Mouse (Mus musculus) heart, postnatal 14 days (tissue): ENCODE data around the gene Junb. TPM values are rescaled to one million over a fixed set of nuclear protein-coding genes. Genes with fewer than 3 reads are reported as not detected.

Source experiments
- DNase-seq, 2 experiments: peaks; one replicate each; pipeline ENCODE4 v3.0.0; 2021 to 2022
- intact Hi-C: fragments of 180-260 bp; cut with DNase I; formaldehyde crosslinking; loops from one replicate; pipeline ENCODE4 v1.15.1; 2025
- long read RNA-seq, 2 experiments: library from polyadenylated mRNA; stranded (forward); transcript quantifications; one replicate each; pipeline ENCODE4 v2.0.0; 2021
- total RNA-seq, 2 experiments: library from RNA; stranded (reverse); gene quantifications; 2 replicates each; pipeline ENCODE4 v1.2.3; 2021

The Junb gene
- 10 to 100 TPM; 11.2 to 13.9 TPM for total RNA-seq
- long read RNA-seq, experiment 1, transcript Junb-201 (1 exons, 1,809 nt) = major isoform, 66 of 66 reads
- long read RNA-seq, experiment 1, partial matches to known transcripts = 0 of 66 reads
- long read RNA-seq, experiment 1, other reads (novel, unspliced or antisense) = 0 of 66 reads
- long read RNA-seq, experiment 2, transcript Junb-201 (1 exons, 1,809 nt) = major isoform, 24 of 24 reads
- long read RNA-seq, experiment 2, partial matches to known transcripts = 0 of 24 reads
- long read RNA-seq, experiment 2, other reads (novel, unspliced or antisense) = 0 of 24 reads

DNA sequence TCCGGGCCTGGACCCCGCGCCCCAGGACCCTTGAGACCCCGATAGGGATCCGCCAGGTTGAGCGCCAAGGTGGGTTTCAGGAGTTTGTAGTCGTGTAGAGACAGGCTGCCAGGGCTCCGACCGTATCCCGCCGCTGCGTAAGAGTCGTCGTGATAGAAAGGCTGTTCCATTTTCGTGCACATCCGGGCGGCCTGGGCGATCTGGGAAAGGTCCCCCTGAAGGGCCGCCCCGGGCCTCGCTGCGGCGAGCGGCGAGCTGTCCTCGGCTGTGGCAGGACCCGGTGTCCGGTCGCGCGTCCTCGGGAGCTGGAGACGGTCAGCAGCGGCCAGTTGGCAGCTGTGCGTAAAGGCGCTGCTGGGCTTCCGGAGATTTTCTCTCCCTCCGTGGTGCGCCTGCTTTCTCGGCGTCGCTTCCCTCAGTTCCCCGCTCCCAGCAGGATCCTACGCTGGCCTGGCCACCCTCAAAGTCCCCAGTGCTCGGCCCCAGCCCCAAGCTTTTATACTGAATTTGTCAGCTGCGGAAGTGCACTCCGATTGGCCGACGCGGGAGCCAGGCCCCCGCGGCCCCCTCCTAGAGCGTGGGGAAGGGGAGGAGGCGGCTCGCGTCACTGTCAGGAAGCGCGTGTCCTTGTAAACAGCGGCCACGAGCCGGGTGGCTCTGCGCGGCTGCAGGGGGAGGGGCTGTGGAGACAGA, at the start of gene Junb:
TSS of gene Junb (minus strand) at position 471 of the 693 bp plus-strand sequence.
- peak; percentile 95 to 96 for DNase-seq
- intact Hi-C loops = no loop called here

DNA sequence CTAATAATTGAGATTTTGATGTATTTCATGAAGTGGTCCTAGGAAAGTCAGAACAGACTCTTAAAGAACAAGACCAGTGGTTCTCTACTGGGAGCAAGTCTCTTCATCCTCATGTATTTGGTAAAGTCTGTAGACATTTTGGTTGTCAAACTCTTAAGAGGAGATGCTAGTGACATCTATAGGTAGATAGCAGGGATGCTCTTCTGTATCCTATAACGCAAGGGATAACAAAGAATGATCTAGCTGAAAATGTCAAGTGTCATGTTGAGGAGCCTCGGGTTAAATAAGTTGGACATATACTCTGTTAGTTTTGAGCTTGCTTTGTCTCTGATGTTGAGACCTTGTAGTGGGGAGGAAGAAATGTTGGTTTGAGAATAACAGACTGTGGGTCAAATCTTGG, 49.4 kb upstream of the Junb start:
- DNase-seq = no peak
- intact Hi-C loops = no loop called here

- intact Hi-C loops = no loop called here
- DNase-seq = no peak
Measured at GRCm38 (mm10) chr8:85027516-85027855, 49.0 kb upstream of the Junb start.

DNA sequence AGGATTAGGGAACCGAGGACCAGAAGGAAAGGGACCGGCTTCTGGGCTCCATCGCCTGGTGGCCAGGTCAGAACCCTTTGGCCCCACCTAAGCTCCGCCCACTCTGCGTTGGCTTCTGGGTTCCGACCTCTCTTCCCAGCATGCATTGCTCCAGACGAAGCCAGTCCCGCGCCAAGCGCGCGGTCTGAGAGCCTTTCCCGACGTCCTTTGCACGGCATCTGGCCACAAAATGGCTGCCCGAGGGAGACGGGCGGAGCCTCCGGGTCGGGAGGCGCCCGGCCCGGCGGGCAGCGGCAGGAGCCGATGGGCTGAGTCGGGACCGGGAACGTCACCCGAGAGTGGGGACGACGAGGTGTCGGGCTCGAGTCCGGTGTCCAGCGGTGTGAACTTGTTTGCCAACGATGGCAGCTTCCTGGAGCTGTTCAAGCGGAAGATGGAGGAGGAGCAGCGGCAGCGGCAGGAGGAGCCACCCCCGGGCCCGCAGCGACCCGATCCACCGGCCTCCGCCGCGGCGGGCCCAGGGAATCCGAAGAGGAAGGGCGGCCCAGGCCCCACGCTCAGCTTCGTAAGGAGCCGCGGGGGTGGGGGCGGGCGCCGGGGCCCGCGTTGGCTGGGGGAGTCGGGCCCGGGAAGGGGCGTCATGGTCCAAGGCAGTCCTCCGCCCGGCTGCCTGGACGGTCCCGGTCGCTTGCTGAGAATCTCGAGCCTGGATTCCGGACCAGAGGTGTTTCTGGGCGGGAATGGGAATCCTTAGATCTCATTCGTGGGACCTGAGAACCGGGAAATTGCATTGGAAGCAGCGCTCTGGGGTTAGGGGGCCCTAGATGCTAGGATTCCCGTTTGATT, 48.4 kb upstream of the Junb start, which contains the start of gene Trir:
TSS of gene Trir (plus strand) at position 154 of the 846 bp plus-strand sequence.
- intact Hi-C loops = no loop called here
- peak; percentile 97 to 98 for DNase-seq

DNA sequence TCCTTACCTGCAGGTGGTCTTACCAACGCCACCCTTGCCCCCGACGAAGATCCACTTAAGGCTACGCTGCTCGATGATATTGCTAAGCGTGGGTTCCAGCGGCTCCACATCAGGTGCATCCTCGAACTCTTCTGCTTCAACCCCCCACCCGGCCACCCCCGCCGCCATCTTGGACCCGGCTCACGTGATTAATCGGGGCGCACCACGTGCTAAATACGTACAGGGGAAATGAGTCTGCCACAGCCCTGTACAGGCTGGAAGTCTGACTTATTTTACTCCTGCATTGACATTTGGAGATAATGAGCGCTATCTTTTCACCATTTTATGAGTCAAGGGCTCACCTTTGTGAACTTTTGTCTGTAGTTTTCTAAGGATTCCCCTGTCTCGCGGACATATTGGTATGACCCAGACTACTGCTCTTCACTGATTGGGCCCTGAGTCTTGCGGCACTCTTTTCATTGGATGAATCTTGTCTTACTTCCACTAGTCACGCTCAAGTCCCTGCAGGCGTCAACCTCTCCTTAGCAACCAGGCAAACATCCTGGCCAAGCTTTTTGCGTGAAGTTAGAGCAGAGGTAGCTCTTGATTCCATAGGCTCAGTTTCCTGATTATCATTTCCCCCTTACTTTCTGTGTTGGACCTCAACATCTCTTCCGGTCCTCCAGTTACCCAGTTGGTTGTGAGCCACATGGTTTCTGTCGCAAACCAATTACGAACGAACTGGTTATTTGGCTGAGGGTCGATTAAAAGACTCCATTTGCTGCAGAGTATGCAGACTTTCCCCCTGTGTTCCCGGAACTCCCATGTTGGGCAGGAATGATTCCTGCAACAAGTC, 46.8 kb upstream of the Junb start, which contains the start of gene Asna1:
TSS of gene Asna1 (minus strand) at position 184 of the 835 bp plus-strand sequence.
- intact Hi-C loops = no loop called here
- peak; percentile 80 to 84 for DNase-seq

- DNase-seq = no peak
- intact Hi-C loops = no loop called here
Measured at GRCm38 (mm10) chr8:85023846-85024245, 45.3 kb upstream of the Junb start.

GRCm38 (mm10) chr8:85021514-85022055, 43.1 kb upstream of the Junb start:
- no peak for DNase-seq
- intact Hi-C loops = no loop called here

- intact Hi-C loops = no loop called here
- no peak for DNase-seq
Measured at GRCm38 (mm10) chr8:85017209-85017608, 38.7 kb upstream of the Junb start.

DNA sequence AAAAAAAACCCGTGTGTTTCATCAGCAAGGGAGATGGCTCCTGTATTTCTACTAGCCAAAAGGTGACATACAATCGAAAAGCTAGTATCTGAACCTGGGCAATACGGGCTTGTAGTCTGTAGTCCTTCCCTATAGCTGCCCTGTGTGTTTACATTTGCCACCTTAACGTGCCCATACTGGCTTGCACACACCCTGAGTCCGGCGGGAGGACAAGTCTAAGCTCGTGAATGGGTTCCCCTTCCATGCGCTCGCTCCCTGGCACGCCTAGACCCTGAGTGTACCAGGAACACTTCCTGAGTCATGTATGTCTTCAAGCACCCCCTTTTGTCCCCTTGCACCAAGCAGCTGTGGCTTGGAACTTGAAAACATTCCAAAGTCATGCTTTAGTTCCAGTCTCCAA, 38.2 kb upstream of the Junb start:
- no peak for DNase-seq
- intact Hi-C loops = no loop called here

GRCm38 (mm10) chr8:85014431-85014830, 35.9 kb upstream of the Junb start, which contains the start of gene Best2:
TSS of gene Best2 (minus strand) at chr8:85014531.
- DNase-seq = no peak
- intact Hi-C loops = no loop called here

DNA sequence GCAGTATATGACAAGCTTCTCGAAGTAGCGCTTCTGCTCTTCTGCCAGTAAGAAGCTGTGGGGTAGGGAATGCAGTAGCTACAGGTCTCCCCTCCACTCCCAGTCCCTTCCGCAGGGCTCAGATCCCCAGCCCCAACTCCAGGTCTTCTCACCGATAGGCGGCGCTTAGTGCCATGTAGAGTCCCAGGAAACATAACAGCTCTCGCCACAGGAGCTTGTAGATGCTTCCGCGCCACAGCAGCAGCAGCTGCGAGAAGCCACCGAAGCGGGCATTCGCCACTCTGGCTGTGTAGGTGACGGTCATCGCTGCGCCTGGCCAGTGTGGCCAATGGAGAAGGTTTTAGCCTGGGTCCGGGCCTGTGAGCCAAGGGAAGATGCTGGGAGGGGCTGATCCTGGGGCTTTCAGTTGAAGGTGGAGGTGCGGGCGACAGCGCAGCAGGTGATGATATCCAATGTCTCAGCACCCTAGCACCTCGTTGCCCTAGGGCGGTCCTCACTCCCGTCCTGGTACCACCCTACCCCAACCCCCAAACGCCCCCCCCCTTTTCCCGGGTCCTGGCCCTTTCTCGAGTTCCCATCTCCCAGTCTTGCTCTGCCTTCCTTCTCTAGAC, 34.8 kb upstream of the Junb start:
- intact Hi-C loops = no loop called here

GRCm38 (mm10) chr8:85011242-85011641, 32.7 kb upstream of the Junb start:
- intact Hi-C loops = no loop called here
- no peak for DNase-seq

More for the DNA sequence above, 34.8 kb upstream of the Junb start:
- DNase-seq = peak; percentile 58 to 68

DNA sequence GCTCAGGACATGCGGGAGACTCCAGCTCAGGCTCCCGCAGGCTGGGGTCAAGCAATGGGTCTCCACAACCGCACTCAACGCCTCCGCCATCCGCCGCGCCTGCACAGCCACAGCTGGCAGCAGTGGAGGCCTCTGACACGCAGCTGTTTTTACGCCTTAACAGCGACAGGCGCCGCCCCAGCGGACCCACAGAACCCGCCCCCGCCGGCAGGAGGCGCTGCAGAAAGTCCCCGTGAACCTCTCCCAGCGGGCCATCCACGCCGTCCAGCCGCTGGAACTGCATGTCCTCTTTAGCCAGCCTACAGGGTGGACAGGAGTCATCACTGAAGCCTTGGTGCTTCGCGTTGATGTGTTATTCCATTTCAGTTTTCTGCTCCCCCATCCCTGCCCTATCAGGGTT, 29.2 kb upstream of the Junb start:
- peak; percentile 42 to 66 for DNase-seq
- intact Hi-C loops = no loop called here

DNA sequence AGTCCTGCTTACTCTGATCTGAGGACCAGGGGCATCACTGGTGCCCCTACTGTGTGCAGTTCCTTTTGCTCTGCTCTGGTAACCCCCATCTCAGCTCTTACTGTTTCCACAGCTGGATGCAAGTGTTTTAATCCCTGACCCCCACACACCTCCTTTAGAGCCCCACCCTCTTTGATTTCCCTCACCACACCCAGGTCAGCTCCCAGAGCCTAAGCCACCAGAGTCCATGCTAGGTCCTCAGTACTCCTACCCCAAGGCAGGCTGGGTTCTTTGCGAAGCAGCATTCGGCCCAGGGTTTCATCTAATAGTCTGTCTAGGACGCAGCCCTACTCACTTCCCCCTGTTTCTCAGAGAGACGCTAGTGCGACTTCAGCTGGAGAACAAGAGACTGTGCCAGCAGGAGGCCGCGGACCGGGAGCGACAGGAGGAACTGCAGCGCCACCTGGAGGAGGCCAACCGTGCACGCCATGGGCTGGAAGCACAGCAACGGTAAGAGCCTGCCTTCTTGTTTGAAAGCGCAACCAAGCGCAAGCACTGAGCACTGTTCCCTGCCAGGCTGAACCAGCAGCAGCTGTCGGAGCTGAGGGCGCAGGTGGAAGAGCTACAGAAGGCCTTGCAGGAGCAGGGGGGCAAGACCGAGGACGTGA, 19.3 kb upstream of the Junb start:
- intact Hi-C loops = loop anchor here (2.0 kb wide), 1 partner anchor 69 kb away; no protein-coding TSS in a partner anchor
- DNase-seq = peak; percentile 91 to 95

DNA sequence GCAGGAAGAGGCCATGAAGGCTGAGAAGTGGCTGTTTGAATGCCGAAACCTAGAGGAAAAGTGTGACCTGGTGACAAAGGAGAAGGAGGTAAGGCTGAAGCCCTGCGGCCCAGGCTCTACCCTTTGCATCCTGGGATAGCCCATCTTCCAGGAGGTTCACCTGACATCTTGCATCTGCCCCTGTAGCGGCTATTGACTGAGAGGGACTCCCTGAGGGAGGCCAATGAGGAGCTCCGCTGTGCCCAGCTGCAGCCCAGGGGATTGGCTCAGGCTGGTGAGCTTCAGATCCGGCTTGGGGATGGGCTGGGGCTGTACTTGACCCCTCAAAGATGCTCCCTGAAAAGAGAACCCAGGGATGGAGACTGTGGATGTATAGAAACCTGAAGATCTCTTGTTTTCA, 18.5 kb upstream of the Junb start:
- DNase-seq = no peak
- intact Hi-C loops = no loop called here

GRCm38 (mm10) chr8:84995680-84996079, 17.2 kb upstream of the Junb start:
- intact Hi-C loops = no loop called here
- DNase-seq = no peak

DNA sequence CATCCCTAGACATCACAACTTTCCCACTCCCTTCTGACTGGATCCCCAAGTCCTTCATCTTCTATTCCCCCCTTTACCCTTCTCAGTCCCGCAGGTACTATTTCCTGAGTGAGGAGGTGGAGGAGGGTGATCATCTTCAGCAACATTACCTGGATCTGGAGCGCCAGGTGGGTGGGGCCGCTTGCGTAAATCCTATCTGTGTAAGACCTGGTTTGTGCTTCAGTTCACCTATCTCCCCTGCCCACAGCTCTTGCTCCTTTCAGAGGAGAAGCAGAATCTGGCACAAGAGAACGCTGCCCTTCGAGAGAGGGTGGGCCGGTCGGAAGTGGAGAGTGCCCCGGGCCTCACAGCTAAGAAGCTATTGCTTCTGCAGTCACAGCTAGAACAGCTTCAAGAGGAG, 15.9 kb upstream of the Junb start:
- no peak for DNase-seq
- intact Hi-C loops = no loop called here

- no peak for DNase-seq
Measured at GRCm38 (mm10) chr8:84990836-84991235, 12.3 kb upstream of the Junb start.

GRCm38 (mm10) chr8:84990349-84990748, 11.8 kb upstream of the Junb start, which contains the start of gene Hook2:
TSS of gene Hook2 (plus strand) at chr8:84990603.
- intact Hi-C loops = no loop called here
- DNase-seq = peak; percentile 95 to 97

More at GRCm38 (mm10) chr8:84990836-84991235, 12.3 kb upstream of the Junb start:
- intact Hi-C loops = no loop called here
